Mouse (Mus musculus) lung, embryonic 16.5 days (tissue): ENCODE results near the gene Mapk8ip2. TPM values are rescaled to one million over a fixed set of nuclear protein-coding genes. Genes with fewer than 3 reads are reported as not detected.

Experiments used
- ATAC-seq: fragments of 200-750 bp; cut with Nextera tagmentation; 2 replicates; pipeline ENCODE4 v1.8.0; 2017; ENCODE audit warnings: low read depth, mild to moderate bottlenecking, moderate library complexity
- H3K27ac ChIP-seq: fragments of 300-500 bp; sonication (generic); 2 replicates; pipeline ENCODE4 v1.5.1; 2014; ENCODE audit warnings: mild to moderate bottlenecking, control low read depth, low read length
- H3K27me3 ChIP-seq: fragments of 300-500 bp; sonication (generic); 2 replicates; pipeline ENCODE4 v1.6.1; 2014; ENCODE audit warnings: low read depth, low read length, mixed read lengths; ENCODE audit not compliant: control insufficient read depth, insufficient read depth
- H3K36me3 ChIP-seq: fragments of 300-500 bp; sonication (generic); 2 replicates; pipeline ENCODE4 v1.6.1; 2014; ENCODE audit warnings: low read length; ENCODE audit not compliant: control insufficient read depth, insufficient read depth
- H3K4me1 ChIP-seq: fragments of 300-500 bp; sonication (generic); replicated peaks from 2 replicates; pipeline ENCODE4 v1.6.1; 2014; ENCODE audit warnings: low read length, mixed read lengths; ENCODE audit not compliant: control insufficient read depth, insufficient read depth
- H3K4me2 ChIP-seq: fragments of 300-500 bp; sonication (generic); 2 replicates; pipeline ENCODE4 v1.6.1; 2014; ENCODE audit warnings: low read depth, low read length, control low read depth
- H3K4me3 ChIP-seq: fragments of 300-500 bp; sonication (generic); 2 replicates; pipeline ENCODE4 v1.5.1; 2014; ENCODE audit warnings: mild to moderate bottlenecking, low read length, control low read depth
- H3K9ac ChIP-seq: fragments of 300-500 bp; sonication (generic); 2 replicates; pipeline ENCODE4 v1.6.1; 2014; ENCODE audit warnings: low read length, control low read depth
- H3K9me3 ChIP-seq: fragments of 300-500 bp; sonication (generic); 2 replicates; pipeline ENCODE4 v1.6.1; 2016; ENCODE audit warnings: low read length; ENCODE audit not compliant: control insufficient read depth
- WGBS: fragments of 180-500 bp; shearing (Covaris S2); extraction: QIAGEN DNeasy Blood & Tissue Kit; methylation state at CpG from one replicate; pipeline ENCODE4 v1.1.7; 2014; 5-methylcytosine and 5-hydroxymethylcytosine counted together
- polyA plus RNA-seq: library from polyadenylated mRNA; unstranded; fragments of >200 nt; fragmentation: Nextera tagmentation; extraction: Ambion mirVana; gene quantifications from 2 replicates; pipeline ENCODE4 v1.2.1, GENCODE M21; 2015

Mapk8ip2 gene
- polyA plus RNA-seq, result 0.50 and 0.74 TPM in 2 replicates

DNA sequence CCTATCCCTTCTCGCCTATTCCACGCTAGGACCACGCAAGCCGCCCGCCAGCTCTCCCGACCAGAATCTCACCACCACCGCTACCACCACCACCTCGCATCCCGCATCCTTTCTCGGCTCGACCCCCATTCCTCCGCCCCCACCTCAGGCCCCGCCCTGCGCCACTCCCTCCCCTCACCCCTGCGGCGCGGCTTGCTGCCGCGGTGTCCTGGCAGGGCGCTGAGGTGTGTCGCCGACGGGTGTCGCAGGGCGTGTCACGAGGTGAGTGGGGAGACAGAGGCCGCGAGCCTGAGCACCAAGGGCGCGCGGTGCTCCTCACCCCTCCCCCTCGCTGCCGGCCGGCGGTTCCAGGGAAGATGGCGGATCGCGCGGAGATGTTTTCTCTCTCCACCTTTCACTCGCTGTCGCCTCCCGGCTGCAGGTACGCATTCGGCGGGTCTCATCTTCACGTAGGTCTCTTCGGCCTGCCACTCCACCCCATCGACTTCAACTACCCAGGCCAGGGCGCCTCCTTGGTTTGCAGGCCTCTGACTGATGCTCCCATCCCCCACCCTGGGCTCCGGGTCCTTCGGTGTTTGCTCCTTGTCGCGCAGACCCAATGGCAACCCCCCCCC lies at the start of gene Mapk8ip2:
Mapk8ip2 (plus strand) TSS at position 49 of the 614 bp plus-strand sequence.
- Histone ChIP-seq H3K4me1 (peaks cover 7% of the 10 kb centered on the region; the same call in 1 of the 2 replicates), H3K36me3 (no peaks in the 10 kb centered on the region), H3K9me3 (no peaks in the 10 kb centered on the region), H3K9ac (no peak within 1 kb of the TSS), H3K4me3 (peak within 1 kb of the TSS; percentile 40), H3K4me2 (peak within 1 kb of the TSS; percentile 73), H3K27ac (no peak within 1 kb of the TSS), H3K27me3 (peaks cover 19% of the 10 kb centered on the region)
- WGBS, result under 1% methylated on average over 53 of the region's 53 CpGs
- no peak for ATAC-seq

DNA sequence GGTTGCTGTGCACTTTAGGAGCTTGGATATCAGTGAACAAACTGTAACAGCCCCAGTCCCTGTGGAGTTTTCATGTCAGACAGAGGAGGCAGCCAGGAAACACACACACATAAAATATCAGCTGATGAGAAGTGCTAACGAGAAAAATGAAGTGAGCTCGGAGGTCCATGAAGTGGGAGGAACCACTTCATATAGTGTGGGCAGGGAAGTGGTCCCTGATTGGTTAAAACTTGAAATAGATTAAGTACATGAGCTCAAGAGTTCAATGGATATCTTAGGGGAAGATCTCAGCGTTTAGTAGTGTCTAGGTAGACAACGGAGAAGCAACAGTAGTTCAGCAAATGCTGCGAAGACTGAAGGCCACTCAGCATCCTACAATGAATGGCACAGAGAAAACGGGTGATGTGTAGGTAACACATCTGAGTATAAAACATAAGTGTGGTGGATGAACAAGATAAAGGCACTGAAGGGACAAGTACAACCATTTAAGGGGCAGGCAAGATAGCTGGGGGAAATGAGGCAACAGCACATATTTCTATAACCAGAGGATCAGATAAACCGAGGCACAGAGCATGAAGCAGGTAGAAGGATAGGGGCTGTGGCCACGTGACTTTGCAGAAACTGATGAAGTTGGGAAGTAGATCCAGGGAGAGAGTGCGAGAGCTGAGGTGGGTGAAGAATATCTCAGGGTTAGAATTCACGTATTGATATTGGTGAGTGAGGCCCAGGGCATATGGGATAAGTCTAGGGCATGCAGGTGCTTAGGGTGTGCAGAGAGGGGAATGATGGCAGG lies 48.7 kb upstream of the Mapk8ip2 start:
- Histone ChIP-seq H3K4me2 (no peak overlapping the region), H3K27me3 (no peaks in the 10 kb centered on the region), H3K9ac (no peak overlapping the region), H3K36me3 (no peaks in the 10 kb centered on the region), H3K27ac (no peak overlapping the region), H3K9me3 (no peaks in the 10 kb centered on the region), H3K4me3 (no peak overlapping the region), H3K4me1 (no peaks in the 10 kb centered on the region)
- WGBS, result 66% methylated on average over 10 of the region's 10 CpGs
- ATAC-seq, result no peak

GRCm38 (mm10) chr15:89406691-89407090 lies 47.0 kb upstream of the Mapk8ip2 start:
- Histone ChIP-seq H3K36me3 (no peaks in the 10 kb centered on the region), H3K4me2 (no peak overlapping the region), H3K9me3 (peaks cover 2% of the 10 kb centered on the region; the same call in 1 of the 2 replicates), H3K27me3 (no peaks in the 10 kb centered on the region), H3K9ac (no peak overlapping the region), H3K4me3 (no peak overlapping the region), H3K27ac (no peak overlapping the region), H3K4me1 (no peaks in the 10 kb centered on the region)
- no peak for ATAC-seq

- H3K9ac ChIP-seq, result no peak within 1 kb of the TSS
- WGBS, result 67% methylated on average over 11 of the region's 24 CpGs
- no peak within 1 kb of the TSS for H3K4me2 ChIP-seq
- H3K4me1 ChIP-seq, result no peaks in the 10 kb centered on the region
- H3K27ac ChIP-seq, result no peak within 1 kb of the TSS
- no peak within 1 kb of the TSS for H3K4me3 ChIP-seq
- peaks cover 2% of the 10 kb centered on the region; the same call in 1 of the 2 replicates for H3K9me3 ChIP-seq
- ATAC-seq, result no peak
- no peaks in the 10 kb centered on the region for H3K27me3 ChIP-seq
- no peaks in the 10 kb centered on the region for H3K36me3 ChIP-seq
Measured at GRCm38 (mm10) chr15:89410118-89410517, 43.6 kb upstream of the Mapk8ip2 start, which contains the start of gene Syce3. Syce3 (minus strand) TSS chr15:89410503.

DNA sequence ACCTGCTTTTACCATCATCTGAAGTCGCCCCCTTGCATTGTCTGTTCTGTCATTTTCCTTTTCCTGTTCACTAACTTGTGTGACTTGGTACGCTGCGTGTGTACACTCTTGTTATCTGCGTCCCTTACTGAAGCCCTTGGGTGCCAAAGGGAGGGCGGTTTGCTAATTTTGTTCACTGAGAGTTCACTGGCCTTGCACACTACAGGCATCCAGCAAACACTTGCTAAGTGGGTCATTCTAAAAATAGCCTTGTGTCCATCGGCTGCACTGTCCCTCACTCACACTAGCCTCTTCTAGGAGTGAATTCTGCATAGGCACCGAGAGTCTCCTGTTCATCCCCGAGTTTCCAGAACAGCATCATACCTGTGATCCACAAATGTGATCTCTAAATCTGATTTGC lies 38.4 kb upstream of the Mapk8ip2 start:
- Histone ChIP-seq H3K9ac (no peak overlapping the region), H3K27me3 (no peaks in the 10 kb centered on the region), H3K4me3 (no peak overlapping the region), H3K4me1 (no peaks in the 10 kb centered on the region), H3K4me2 (no peak overlapping the region), H3K36me3 (no peaks in the 10 kb centered on the region; the same call in 1 of the 2 replicates), H3K9me3 (no peaks in the 10 kb centered on the region; the same call in 1 of the 2 replicates), H3K27ac (no peak overlapping the region)
- WGBS, result 78% methylated on average over 8 of the region's 8 CpGs
- no peak for ATAC-seq

GRCm38 (mm10) chr15:89421938-89422337 lies 31.8 kb upstream of the Mapk8ip2 start:
- peaks cover 3% of the 10 kb centered on the region; the same call in 1 of the 2 replicates for H3K36me3 ChIP-seq
- H3K4me1 ChIP-seq, result no peaks in the 10 kb centered on the region; the same call in 1 of the 2 replicates

GRCm38 (mm10) chr15:89424621-89425020 lies 29.1 kb upstream of the Mapk8ip2 start:
- H3K27me3 ChIP-seq, result no peaks in the 10 kb centered on the region
- no peak overlapping the region for H3K9ac ChIP-seq
- no peak for ATAC-seq
- no peak overlapping the region for H3K27ac ChIP-seq
- H3K4me3 ChIP-seq, result no peak overlapping the region
- no peak overlapping the region for H3K4me2 ChIP-seq
- peaks cover 4% of the 10 kb centered on the region; the same call in 1 of the 2 replicates for H3K4me1 ChIP-seq
- WGBS, result 84% methylated on average over 8 of the region's 8 CpGs
- peaks cover 5% of the 10 kb centered on the region for H3K36me3 ChIP-seq
- no peaks in the 10 kb centered on the region for H3K9me3 ChIP-seq

More at GRCm38 (mm10) chr15:89421938-89422337, 31.8 kb upstream of the Mapk8ip2 start:
- no peak overlapping the region for H3K4me3 ChIP-seq
- no peak overlapping the region for H3K4me2 ChIP-seq
- 88% methylated on average over 9 of the region's 9 CpGs for WGBS
- H3K9me3 ChIP-seq, result no peaks in the 10 kb centered on the region
- no peak overlapping the region for H3K9ac ChIP-seq
- ATAC-seq, result no peak
- no peak overlapping the region for H3K27ac ChIP-seq
- no peaks in the 10 kb centered on the region for H3K27me3 ChIP-seq

DNA sequence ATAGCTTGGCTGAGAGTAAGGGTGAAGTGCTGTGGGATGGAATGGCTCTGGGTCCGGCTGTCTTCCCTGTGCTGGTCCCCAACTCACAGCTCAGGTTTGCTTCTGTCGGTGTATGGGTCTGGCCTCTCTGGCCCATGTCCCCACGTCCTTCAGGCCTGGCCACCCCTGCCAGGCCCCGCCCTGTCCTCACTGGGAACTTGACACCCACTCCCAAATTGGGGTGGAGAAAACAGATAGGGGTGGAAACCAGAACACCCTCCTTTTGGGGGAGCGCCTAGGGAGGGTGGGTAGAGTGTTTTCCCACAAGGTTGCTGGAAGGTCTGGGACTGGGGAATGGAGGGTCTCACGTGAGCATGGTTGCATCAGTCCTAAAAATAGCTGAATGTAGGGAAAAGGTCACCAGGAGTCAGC lies 28.0 kb upstream of the Mapk8ip2 start, which contains the start of gene Cpt1b:
Cpt1b (minus strand) TSS at position 153 of the 411 bp plus-strand sequence.
- Histone ChIP-seq H3K27ac (no peak within 1 kb of the TSS), H3K4me2 (no peak within 1 kb of the TSS), H3K4me3 (no peak within 1 kb of the TSS), H3K9me3 (no peaks in the 10 kb centered on the region), H3K9ac (no peak within 1 kb of the TSS), H3K36me3 (peaks cover 5% of the 10 kb centered on the region), H3K4me1 (peaks cover 8% of the 10 kb centered on the region; the same call in 1 of the 2 replicates), H3K27me3 (no peaks in the 10 kb centered on the region)
- WGBS, result 39% methylated on average over 6 of the region's 6 CpGs
- no peak for ATAC-seq

- H3K9ac ChIP-seq, result no peak overlapping the region
- no peak overlapping the region for H3K27ac ChIP-seq
- ATAC-seq, result no peak
- H3K9me3 ChIP-seq, result no peaks in the 10 kb centered on the region
- 90% methylated on average over 10 of the region's 10 CpGs for WGBS
- peaks cover 8% of the 10 kb centered on the region; the same call in 1 of the 2 replicates for H3K4me1 ChIP-seq
- no peak overlapping the region for H3K4me2 ChIP-seq
- H3K27me3 ChIP-seq, result no peaks in the 10 kb centered on the region
- no peak overlapping the region for H3K4me3 ChIP-seq
- H3K36me3 ChIP-seq, result peaks cover 5% of the 10 kb centered on the region
Measured at GRCm38 (mm10) chr15:89426716-89427115, 27.0 kb upstream of the Mapk8ip2 start.
